Mouse (Mus musculus) kidney, postnatal 36 days (tissue): ENCODE results near the gene 1700037H04Rik.
"Not testable (repeated sequence)": the region's sequence is repeated elsewhere in the genome, so short reads cannot be mapped to it uniquely, and the experiment has no call there.

Experiments
- DNase-seq, 2 experiments: peaks; one replicate each; pipeline ENCODE4 v3.0.0; 2021 to 2022; ENCODE audit warnings: mixed read lengths in 2 of 2

1700037H04Rik gene

GRCm38 (mm10) chr2:131125964-131126815 is 33.7 kb downstream of the 1700037H04Rik start:
- DNase-seq, result no peak

- DNase-seq, result no peak
These were observed 34.5 kb downstream of the 1700037H04Rik start for GRCm38 (mm10) chr2:131125157-131125963.

- DNase-seq, result peak; percentile 41 to 47
These were observed 35.7 kb downstream of the 1700037H04Rik start for GRCm38 (mm10) chr2:131124166-131124565.

GRCm38 (mm10) chr2:131118968-131119574 is 40.8 kb downstream of the 1700037H04Rik start:
- no peak for DNase-seq

GRCm38 (mm10) chr2:131105989-131106388 is 53.9 kb downstream of the 1700037H04Rik start:
- no peak for DNase-seq

- DNase-seq, result not testable (repeated sequence)
These were observed 54.8 kb downstream of the 1700037H04Rik start for GRCm38 (mm10) chr2:131105061-131105460.

GRCm38 (mm10) chr2:131104021-131104420 is 55.9 kb downstream of the 1700037H04Rik start:
- DNase-seq, result no peak

- DNase-seq, result no peak
These were observed 58.4 kb downstream of the 1700037H04Rik start for GRCm38 (mm10) chr2:131101530-131101929.

- no peak for DNase-seq
These were observed 62.8 kb downstream of the 1700037H04Rik start for GRCm38 (mm10) chr2:131097087-131097486.
